Mouse (Mus musculus) yolk sac, embryonic 10.5 days (tissue): Measurements from ENCODE around the gene Scaf1.

Source experiments
- DNase-seq: peaks from one replicate; pipeline ENCODE4 v3.0.0-alpha.2; 2017; ENCODE audit warnings: low spot score

Scaf1 gene

DNA sequence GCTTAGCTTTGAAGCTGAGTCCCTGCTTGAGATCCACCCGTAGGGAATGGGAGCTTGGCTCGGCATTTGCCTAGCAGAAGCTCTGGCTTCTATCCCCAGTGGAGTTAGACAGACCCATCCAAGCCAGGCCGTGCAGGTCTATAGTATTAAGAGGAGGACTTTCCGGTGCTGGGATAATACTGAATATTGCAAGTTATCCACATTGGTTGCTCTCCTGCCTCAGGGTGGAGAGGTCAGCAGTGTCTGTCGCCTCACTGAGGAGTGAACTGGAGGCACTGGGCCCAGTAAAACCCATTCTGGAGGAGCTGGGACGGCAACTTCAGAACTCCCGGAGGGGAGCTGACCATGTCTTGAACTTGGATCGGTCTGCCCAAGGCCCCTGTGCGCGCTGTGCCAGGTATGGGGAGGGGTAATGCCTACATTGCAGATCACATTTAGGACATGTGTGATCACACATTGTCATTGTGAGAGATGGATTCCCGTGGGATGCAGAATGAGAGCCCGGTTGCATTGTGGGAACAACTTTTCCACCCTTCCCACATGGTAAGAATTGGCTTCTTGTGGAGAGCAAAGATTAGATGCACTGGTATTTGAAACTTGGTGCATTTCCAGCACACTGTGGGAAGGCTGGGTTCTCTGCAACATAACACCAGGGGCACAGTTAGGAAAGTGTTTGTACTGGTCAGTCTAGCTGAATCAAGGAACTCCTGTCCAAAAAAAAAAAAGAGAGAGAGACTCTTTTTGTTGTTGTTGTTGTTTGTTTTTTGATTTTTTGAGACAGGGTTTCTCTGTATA, 61.9 kb downstream of the Scaf1 start:
- no peak for DNase-seq

DNA sequence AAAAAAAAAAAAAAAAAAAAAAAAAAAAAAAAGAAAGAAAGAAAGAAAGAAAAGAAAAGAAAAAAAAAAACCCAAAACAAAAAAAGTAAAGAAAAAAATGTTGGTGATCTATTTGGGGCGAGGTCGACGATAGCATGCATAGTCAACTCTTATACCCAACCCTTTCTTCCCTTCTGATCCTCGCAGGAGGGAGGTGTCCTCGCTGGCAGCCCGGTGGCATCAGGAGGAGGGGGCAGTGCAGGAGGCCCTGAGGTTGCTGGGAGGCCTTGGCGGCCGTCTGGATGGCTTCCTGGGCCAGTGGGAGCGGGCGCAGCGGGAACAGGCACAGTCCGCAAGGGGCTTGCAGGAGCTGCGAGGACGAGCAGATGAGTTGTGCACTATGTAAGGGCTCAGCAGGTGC, 62.6 kb downstream of the Scaf1 start:
- no peak for DNase-seq
